Mouse (Mus musculus) small intestine, adult 2 months (tissue): ENCODE results near the gene Msh3. TPM values are rescaled to one million over a fixed set of nuclear protein-coding genes. Genes with fewer than 3 reads are reported as not detected.

ENCODE experiments used
- H3K27ac ChIP-seq: fragments of 200-500 bp; 2 replicates; pipeline ENCODE4 v1.5.1; 2012; ENCODE audit warnings: low read depth, low read length, control low read depth, inconsistent platforms; ENCODE audit not compliant: insufficient read depth
- H3K27me3 ChIP-seq: fragments of 200-500 bp; 2 replicates; pipeline ENCODE4 v1.6.1; 2012; ENCODE audit warnings: mild to moderate bottlenecking, moderate library complexity, low read length, inconsistent platforms; ENCODE audit not compliant: control insufficient read depth, insufficient read depth
- H3K36me3 ChIP-seq: fragments of 200-500 bp; 2 replicates; pipeline ENCODE4 v1.6.1; 2012; ENCODE audit warnings: mild to moderate bottlenecking, low read length, control low read depth, inconsistent platforms; ENCODE audit not compliant: control insufficient read depth, insufficient read depth
- H3K4me1 ChIP-seq: fragments of 200-500 bp; 2 replicates; pipeline ENCODE4 v1.6.1; 2012; ENCODE audit warnings: low read length, inconsistent platforms, mixed read lengths; ENCODE audit not compliant: control insufficient read depth, insufficient read depth, insufficient read length
- H3K4me3 ChIP-seq: fragments of 200-500 bp; 2 replicates; pipeline ENCODE4 v1.5.1; 2012; ENCODE audit warnings: low read depth, mild to moderate bottlenecking, control low read depth, inconsistent platforms, low read length, moderate library complexity
- CTCF ChIP-seq: fragments of 200-500 bp; IDR thresholded peaks from 2 replicates; pipeline ENCODE4 v1.5.1; 2012; ENCODE audit warnings: low read depth, mild to moderate bottlenecking, control low read depth, inconsistent platforms, low read length, moderate library complexity, mixed read lengths; ENCODE audit not compliant: insufficient replicate concordance, insufficient read length; ENCODE audit errors: extremely low read depth
- POLR2A ChIP-seq: fragments of 200-500 bp; IDR thresholded peaks from 2 replicates; pipeline ENCODE4 v1.6.1; 2012; ENCODE audit warnings: low read depth, mild to moderate bottlenecking, control low read depth, inconsistent platforms, low read length, moderate library complexity
- WGBS: fragments of 180-500 bp; shearing (Covaris S2); methylation state at CpG from one replicate; pipeline ENCODE4 v1.1.7; 2018; 5-methylcytosine and 5-hydroxymethylcytosine counted together
- polyA plus RNA-seq: library from polyadenylated mRNA; depleted of rRNA; stranded (reverse); fragments of >200 nt; gene quantifications from 2 replicates; pipeline ENCODE4 v1.2.3, GENCODE M21; 2012

Msh3 gene
- polyA plus RNA-seq, 1 experiment = 2.6 TPM

DNA sequence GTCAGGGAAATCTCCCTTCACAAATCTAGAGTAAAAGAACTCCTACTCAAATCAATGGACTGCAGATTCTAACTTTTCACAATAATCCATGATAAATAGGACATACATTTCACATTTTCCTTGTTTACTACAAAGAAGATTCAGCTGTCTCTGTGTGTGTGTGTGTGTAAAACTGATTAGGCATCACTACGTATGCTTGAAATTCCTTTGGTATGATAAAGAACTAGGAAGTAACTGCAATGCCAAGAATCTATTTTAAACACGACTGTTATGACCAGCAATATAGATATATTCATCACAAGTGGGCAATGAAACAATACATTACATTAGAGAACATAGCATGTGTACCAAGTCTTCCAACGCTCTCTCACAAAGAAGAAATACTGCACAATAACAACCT is 99.3 kb downstream of the Msh3 start:
- Histone ChIP-seq H3K36me3 (peaks cover 13% of the 10 kb centered on the region), H3K4me1 (no peaks in the 10 kb centered on the region), H3K27me3 (no peaks in the 10 kb centered on the region), H3K27ac (no peak overlapping the region), H3K4me3 (no peak overlapping the region)
- 55% methylated on average over 3 of the region's 3 CpGs for WGBS
- TF ChIP-seq CTCF (no peak), POLR2A (no peak)

DNA sequence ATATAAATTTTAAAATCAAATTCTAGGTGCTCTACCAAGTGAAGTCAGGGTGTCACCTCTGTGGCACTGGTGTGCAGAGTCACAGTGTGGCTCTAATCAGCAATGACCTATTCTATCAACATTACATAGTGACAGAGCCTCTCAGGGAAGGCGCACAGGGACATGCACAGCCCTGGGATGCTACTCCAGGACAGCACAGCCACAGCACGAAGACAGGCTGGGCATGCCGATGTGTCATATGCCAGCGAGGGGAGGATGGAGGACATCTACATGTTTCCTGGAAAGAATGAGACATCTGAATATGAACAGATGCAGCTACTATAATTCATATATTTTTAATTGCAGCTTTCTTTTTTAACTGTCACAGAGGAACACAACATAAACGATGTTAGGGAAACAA is 101.0 kb downstream of the Msh3 start:
- TF ChIP-seq CTCF (no peak), POLR2A (no peak)
- no peaks in the 10 kb centered on the region for H3K4me1 ChIP-seq
- peaks cover 10% of the 10 kb centered on the region for H3K36me3 ChIP-seq
- H3K4me3 ChIP-seq = no peak overlapping the region
- 96% methylated on average over 5 of the region's 5 CpGs for WGBS
- H3K27me3 ChIP-seq = no peaks in the 10 kb centered on the region
- no peak overlapping the region for H3K27ac ChIP-seq

DNA sequence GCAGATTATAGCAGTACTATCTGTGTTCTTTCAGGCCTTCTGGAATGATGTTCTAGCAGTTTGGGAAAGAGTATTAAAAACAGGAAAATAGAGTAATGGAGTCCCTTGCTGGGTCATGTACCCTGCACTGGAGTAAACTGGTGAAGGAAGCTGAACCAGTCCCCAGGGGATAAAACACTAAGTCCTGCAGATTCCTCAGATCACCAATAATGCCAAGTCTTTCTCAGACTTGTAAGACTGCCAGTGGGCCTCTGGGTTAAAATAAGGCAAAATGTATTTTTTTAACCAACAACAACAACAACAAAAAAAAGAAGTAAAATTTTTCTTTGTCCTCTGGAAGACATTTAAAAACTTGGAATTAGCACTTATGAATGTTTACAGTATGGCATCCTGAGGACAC is 102.5 kb downstream of the Msh3 start:
- peaks cover 10% of the 10 kb centered on the region for H3K36me3 ChIP-seq
- no peak overlapping the region for H3K4me3 ChIP-seq
- TF ChIP-seq CTCF = no peak
- no peak for TF ChIP-seq POLR2A
- no peaks in the 10 kb centered on the region for H3K4me1 ChIP-seq
- H3K27me3 ChIP-seq = no peaks in the 10 kb centered on the region
- H3K27ac ChIP-seq = no peak overlapping the region

DNA sequence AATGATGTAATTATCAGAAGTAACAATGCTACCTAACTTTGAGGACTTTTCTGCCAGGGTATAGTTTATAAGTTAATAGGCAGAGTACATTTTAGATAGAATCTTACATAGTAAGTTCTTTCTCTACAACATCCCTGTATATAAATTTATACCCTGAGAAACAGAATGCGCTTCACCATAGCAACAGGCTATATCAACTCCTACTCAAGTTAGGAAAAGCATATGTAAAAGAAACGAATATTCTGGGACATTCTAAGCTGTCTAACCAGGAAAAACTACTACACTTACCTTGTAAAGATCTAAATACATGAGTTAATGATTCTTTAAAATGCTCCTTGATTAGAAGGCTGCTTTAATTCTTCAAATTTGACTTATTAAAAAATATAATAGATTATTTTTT is 107.2 kb downstream of the Msh3 start:
- Histone ChIP-seq H3K27me3 (no peaks in the 10 kb centered on the region), H3K36me3 (0 out of 2 replicates have a peak, but pooled peaks cover 1% of the 10 kb centered on the region), H3K27ac (no peak overlapping the region), H3K4me3 (no peak overlapping the region), H3K4me1 (no peaks in the 10 kb centered on the region)
- WGBS = 79% methylated on average over 2 of the region's 2 CpGs
- no peak for TF ChIP-seq CTCF
- no peak for TF ChIP-seq POLR2A

DNA sequence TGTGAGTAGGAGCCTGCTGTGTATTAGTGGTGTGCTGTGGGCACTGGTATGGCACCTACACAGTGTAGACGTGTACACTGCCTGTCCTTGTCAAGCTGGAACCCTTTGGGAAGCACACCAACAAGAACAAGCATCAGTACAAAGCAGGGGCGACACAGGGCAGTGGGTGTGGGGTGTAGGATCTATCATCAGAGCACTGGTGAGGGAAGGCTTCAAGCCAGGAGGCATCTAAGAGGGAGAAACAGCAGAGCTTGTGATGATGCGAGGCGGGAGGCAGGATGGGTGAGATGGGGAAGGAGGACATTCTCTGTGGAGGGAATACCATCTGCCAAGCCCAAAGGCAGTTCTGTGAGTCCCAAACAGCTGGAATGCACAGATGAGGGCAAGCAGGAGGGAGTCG is 107.8 kb downstream of the Msh3 start:
- H3K27ac ChIP-seq = no peak overlapping the region
- WGBS = 94% methylated on average over 5 of the region's 5 CpGs
- H3K27me3 ChIP-seq = no peaks in the 10 kb centered on the region
- H3K4me1 ChIP-seq = no peaks in the 10 kb centered on the region
- 0 out of 2 replicates have a peak, but pooled peaks cover 1% of the 10 kb centered on the region for H3K36me3 ChIP-seq
- no peak overlapping the region for H3K4me3 ChIP-seq
- TF ChIP-seq CTCF = no peak
- TF ChIP-seq POLR2A = no peak

DNA sequence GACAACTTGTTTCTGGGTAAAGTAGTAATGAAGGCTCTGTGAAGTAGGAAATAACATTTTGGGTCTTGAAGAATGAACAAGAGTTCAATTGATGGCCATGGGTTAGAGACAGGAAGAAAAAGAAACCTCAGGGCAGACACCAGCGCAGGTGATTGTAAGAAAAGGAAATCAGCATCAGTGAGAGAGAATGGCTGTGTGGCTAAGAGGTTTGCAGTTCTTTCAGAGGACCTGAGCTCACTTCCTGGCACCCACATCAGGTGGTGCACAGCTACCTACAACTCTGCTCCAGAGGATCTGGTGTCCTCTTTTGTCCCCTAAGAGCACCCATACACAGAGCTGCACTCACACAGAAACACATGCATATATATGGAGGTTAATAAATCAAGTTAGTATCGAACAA is 110.1 kb downstream of the Msh3 start:
- 96% methylated on average over 2 of the region's 2 CpGs for WGBS
- Histone ChIP-seq H3K27me3 (no peaks in the 10 kb centered on the region), H3K27ac (no peak overlapping the region), H3K36me3 (no peaks in the 10 kb centered on the region), H3K4me3 (no peak overlapping the region), H3K4me1 (peaks cover 2% of the 10 kb centered on the region; the same call in 1 of the 2 replicates)
- TF ChIP-seq POLR2A (no peak), CTCF (no peak)

DNA sequence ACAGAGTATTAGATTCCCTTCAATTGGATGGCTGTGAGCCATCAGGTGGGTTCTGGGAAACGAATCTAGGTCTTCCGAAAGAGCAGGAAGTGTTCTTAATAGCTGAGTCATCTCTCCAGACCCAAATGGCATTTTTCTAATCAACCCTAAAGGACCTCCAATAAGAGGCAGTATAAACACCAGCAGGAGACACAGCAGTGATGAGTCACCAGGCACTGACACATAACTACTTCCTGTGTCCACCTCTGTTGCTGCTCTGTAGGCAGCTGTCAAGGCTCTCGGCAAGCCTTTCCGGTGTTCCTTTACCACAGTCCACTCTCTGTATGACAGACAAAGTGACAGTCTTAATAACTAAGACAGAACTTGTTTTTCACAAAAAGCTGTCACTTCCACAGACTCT is 113.4 kb downstream of the Msh3 start:
- H3K4me1 ChIP-seq = peaks cover 2% of the 10 kb centered on the region; the same call in 1 of the 2 replicates

DNA sequence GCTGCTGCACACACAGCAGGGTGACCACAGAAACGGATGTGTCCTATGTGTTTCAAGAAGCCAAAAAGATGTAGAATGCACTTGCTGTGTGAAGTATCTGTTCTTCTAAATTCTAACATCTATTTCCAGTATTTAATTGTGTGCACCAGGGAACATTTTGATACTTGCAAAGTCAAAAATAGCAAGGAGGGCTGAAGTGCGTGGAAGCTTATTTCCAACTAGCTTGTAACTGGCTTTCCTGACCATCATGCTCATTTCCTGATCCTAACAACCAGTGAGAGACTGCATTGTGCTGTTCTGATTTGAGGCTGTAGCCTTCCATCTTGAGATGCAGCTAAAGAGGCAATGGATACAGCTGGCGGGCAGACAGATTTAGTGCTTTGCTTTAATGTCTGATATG is 116.9 kb downstream of the Msh3 start:
- Histone ChIP-seq H3K36me3 (peaks cover 3% of the 10 kb centered on the region), H3K27me3 (no peaks in the 10 kb centered on the region), H3K27ac (no peak overlapping the region), H3K4me1 (peaks cover 2% of the 10 kb centered on the region; the same call in 1 of the 2 replicates), H3K4me3 (no peak overlapping the region)
- WGBS = 95% methylated on average over 3 of the region's 3 CpGs
- no peak for TF ChIP-seq CTCF

More for the DNA sequence above, 113.4 kb downstream of the Msh3 start:
- Histone ChIP-seq H3K27ac (no peak overlapping the region), H3K36me3 (peaks cover 2% of the 10 kb centered on the region; the same call in 1 of the 2 replicates), H3K4me3 (no peak overlapping the region), H3K27me3 (no peaks in the 10 kb centered on the region)
- TF ChIP-seq CTCF (no peak), POLR2A (no peak)
- WGBS = 54% methylated on average over 4 of the region's 4 CpGs
